Mouse (Mus musculus): ENCODE data around the gene Itpr1.

Gene Itpr1

GRCm38 (mm10) chr6:108504717-108505116 is 291.8 kb downstream of the Itpr1 start:
- no peak for DNase-seq (ENCODE audit: low read depth in 2 of 2, low spot score in 2 of 2)

DNA sequence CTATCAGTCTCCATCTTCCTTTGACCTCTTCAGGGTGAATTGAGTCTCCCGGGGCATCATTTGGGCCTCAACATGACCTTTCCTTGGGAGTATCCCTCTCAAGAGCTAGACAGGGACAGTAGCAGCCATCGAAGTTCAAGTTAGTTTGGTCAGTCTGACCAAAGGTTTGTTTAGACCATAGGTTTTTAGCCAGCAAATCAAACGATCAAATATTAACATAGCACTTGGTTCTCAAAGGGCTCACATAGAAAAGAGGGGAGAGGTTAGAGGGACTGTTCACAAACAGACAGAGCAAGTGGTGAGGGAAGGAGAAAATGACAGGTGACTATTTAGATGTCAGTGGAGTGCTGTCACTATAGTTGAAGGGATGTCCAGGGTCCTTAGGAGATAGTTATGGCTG is 293.3 kb downstream of the Itpr1 start:
- no peak for DNase-seq (ENCODE audit: low read depth in 2 of 2, low spot score in 2 of 2)

DNA sequence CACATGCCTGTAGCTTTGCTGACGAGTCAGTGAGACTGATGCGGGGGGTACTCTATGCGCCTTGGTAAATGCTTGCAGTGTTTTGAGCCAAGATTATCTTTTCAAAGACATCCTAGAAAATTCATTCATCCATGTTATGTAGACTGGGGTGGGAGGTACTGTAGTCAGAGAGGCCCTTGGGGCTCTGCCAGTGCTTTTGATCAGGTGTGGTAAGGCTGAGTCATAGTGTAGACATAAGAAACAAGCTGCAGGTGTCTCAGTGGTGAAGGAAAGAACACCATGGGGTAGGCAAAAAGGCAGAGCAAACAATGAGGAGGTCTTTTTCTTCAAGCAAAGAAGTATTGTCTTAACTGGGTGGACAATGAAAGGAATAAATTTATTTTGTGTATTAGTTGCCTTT is 294.4 kb downstream of the Itpr1 start:
- no peak for DNase-seq (ENCODE audit: low read depth in 2 of 2, low spot score in 2 of 2)

DNA sequence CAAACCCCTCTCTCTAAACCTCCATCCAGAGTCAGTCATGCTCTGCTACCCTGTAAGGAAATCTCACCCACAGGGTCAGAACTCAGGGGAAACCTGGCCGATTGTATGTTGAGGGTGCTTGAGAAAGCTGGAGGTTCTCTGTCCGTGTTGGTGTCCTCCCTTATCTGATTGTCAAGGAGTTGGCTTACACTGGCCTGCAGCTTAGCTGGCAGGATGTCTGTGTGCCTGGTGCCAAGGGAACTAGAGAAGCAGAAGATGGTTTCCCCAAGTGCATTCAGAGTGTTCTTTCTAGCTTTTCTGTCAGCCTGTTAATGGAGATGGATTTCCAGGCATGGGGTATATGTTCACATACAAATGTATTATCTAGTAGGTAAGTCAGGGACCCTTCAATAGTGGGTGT is 296.4 kb downstream of the Itpr1 start:
- no peak for DNase-seq (ENCODE audit: low read depth in 2 of 2, low spot score in 2 of 2)

DNA sequence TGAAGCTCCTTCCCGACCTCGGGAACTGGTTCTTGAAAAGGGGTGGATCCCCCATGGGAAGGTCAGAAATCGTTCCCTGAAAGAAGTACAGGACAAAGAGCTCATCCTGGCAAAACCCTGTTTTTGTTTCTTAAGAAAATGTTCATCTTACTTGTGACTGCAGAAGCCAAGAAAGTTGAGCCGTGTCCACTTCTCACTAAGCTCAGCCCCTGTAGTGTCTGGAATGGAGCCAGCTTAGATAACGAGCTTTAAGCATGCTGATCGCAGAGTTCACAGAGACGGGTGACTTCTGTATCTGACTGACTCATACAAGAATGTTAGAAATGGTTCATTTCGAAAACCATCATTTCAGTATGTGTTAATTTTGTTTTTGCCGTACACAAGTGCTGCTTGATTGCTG is 297.2 kb downstream of the Itpr1 start:
- DNase-seq (ENCODE audit: low read depth in 2 of 2, low spot score in 2 of 2), result no peak

DNA sequence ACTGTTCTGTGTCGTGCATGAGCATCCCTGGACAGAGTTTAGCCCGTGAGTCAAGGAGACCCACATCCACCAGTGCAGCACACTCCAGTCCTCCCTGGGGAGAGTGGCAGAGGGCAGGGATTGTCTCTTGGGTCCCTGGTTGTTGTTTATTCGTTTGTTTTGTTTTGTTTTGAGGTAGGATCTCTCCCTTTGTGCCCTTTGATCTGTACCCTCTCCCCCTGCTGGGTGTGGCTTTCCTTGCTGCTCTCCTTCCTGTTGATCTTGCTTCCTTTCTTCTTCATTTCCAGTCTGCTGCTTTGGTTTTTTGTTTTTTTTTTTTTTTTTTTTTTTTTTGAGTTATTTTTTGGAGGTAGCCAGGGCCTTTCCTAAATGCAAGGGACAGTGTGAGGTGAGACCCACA is 299.2 kb downstream of the Itpr1 start:
- DNase-seq (ENCODE audit: low read depth in 2 of 2, low spot score in 2 of 2), result no peak

- no peak for DNase-seq (ENCODE audit: low read depth in 2 of 2, low spot score in 2 of 2)
Observed at GRCm38 (mm10) chr6:108512994-108513393, 300.1 kb downstream of the Itpr1 start.

GRCm38 (mm10) chr6:108516248-108516647 is 303.4 kb downstream of the Itpr1 start:
- no peak for DNase-seq (ENCODE audit: low read depth in 2 of 2, low spot score in 2 of 2)

DNA sequence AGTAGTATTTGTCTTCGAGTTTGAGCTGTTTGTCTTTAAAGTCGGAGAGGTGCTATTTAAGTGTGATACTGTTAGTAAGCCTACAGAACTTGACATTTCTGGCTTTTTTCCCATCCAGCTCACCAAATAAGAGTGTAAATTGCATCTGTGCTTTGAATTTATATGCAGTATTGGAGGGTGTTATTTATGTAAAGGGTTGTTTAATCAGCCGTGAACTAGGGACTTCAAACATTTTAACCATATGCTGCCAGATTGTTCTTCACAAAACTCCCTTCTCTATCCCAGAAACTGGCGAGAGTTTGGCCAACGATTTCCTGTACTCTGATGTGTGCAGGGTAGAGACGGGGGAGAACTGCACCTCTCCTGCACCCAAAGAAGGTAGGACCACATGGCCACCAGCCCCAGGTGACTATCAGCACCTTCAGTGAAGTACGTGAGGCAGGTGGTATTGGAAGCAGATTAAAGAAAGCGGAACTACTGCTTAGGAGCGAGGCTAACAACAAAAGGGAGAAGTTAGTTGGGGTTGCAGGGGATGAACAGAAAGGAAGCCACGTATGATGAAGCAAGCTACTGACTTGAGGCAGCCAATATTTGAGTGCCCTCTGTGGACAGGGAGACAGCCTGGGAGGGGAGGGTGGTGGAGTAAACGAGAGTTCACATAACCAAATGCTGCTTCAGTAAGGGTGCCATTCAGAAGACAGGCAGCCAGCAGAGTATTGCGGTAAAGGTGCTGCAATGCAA is 304.5 kb downstream of the Itpr1 start:
- DNase-seq (ENCODE audit: low read depth in 2 of 2, low spot score in 2 of 2), result no peak

DNA sequence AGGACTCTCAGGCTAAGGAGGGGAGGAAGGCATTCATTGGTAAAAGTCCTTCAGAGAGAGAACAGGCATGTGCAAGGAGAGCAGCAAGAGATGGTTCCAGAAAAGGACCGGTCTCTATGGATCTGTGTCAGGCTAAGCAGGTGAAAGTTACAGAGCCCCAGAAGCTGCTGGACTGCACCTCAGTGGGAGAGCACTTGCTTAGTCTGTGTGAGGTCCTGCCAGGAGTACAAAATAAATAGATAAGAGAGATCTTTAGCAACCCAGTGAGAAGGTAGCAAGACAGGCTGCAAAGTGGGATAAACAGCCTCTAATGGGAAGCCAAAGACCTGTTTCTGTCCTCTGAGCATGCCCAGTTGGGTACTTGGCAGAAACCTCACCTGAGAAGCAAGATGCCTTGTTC is 305.1 kb downstream of the Itpr1 start:
- DNase-seq (ENCODE audit: low read depth in 2 of 2, low spot score in 2 of 2), result no peak

- DNase-seq (ENCODE audit: low read depth in 2 of 2, low spot score in 2 of 2), result no peak
Observed at GRCm38 (mm10) chr6:108518552-108518951, 305.7 kb downstream of the Itpr1 start.

- DNase-seq (ENCODE audit: low read depth in 2 of 2, low spot score in 2 of 2), result no peak
Observed at GRCm38 (mm10) chr6:108519327-108519726, 306.4 kb downstream of the Itpr1 start.

- peak in 1 of 2 experiments; percentile 24 for DNase-seq (ENCODE audit: low read depth in 2 of 2, low spot score in 2 of 2)
Observed at GRCm38 (mm10) chr6:108523956-108524616, 311.2 kb downstream of the Itpr1 start.

GRCm38 (mm10) chr6:108524617-108525010 is 311.7 kb downstream of the Itpr1 start:
- no peak for DNase-seq (ENCODE audit: low read depth in 2 of 2, low spot score in 2 of 2)

DNA sequence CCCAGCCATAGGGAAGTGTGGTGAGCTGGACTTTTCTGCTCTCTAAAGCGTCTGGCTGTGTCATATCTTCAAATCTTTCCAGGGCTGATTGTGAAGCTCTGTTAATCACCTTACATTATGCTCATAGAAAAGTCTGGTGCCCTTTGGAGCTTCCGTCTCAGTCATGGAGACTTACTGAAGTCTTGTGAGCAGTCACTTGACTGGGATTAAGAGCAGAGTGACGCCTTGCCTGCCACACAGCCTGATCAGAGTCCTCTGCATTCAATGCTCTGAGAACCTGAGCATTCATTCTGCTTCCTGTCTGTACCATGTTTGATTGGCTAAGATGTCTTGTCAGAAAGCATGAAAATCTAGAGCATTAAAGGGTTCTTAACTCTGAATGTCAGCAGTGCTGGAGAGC is 314.7 kb downstream of the Itpr1 start:
- no peak for DNase-seq (ENCODE audit: low read depth in 2 of 2, low spot score in 2 of 2)

DNA sequence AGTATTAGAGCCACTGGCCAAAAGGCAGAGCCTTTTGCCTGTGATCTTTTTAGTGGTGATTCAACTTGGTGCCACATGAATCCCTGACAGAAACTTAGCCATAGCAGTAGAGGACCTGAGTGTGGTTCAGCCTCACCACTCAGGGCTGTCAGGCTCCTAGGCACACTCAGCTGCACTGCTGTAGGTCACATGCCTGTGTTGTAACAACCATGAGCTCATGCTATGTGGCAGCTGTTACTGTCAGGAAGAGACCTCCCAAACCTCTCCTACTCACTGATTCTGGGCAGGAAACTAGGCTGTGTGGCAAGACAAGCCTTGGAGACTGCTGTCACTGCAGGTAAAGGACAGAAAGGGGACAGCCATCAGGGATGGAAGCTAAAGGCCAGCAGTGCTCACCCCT is 315.1 kb downstream of the Itpr1 start:
- no peak for DNase-seq (ENCODE audit: low read depth in 2 of 2, low spot score in 2 of 2)

DNA sequence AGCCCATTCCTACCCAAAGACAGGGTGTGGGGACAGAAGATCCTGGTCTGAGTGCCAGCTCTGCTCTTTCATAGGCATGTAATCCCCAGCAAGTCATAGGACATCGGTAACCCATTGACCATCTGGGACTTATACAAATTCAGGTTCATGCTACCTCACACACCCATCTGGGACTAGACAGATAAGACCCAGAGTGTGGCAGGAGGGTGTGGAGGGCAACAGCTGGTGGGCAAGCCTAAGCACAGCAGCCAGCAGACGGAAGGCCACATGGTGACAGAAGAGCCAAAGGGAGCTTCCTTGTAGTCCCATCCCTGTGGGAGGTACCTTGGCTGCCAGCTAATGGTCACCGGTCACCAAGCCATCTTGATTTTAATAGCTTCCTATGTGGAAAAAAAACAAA is 316.3 kb downstream of the Itpr1 start:
- no peak for DNase-seq (ENCODE audit: low read depth in 2 of 2, low spot score in 2 of 2)

- no peak for DNase-seq (ENCODE audit: low read depth in 2 of 2, low spot score in 2 of 2)
Observed at GRCm38 (mm10) chr6:108530781-108531323, 318.0 kb downstream of the Itpr1 start.

DNA sequence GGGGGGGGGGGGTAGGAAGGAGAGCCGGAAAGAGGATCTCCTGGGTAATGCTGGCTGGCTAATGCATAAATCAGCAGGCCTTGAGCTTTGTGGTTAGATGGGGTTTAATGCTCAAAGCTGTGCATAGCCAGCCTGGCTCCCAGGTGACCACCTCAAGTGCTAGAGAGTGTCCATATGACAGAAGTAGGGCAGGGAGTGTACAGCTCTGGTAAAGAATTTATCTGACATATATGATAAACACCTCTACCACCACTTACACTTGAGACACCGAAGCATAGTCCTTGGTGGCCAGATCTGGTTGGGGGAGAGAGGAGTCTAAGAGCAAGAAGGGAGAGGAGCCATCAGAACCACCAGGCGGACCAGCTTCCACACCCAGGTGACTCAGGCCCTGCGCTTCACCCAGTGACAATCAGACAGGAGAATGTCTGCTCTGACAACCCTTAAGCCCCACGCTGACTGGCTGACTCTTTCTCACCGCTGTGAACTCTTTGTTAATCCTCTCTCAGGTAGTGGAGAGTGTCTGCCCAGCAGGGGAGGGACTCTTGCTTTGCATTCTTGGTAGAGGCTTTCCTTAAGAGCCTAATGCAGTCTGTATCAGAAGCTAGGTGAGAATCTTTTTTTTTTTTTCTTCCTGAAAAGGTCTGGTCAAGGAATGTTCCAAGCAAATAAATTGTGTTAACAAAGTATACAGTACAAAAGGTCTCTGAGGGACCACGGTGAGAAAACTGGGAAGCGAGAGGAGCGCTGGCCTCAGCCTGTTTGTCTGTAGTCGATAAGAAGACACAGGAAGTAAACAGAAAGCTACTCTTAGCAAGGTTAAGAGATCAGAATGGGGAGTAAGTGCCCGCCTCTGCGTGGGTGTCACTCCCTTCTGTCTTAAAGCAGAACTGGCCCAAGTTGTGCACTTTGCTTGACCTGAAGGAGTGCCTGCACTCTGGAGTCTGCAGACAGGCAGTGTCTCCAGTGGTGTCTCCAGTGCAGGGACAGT is 318.7 kb downstream of the Itpr1 start:
- DNase-seq (ENCODE audit: low read depth in 2 of 2, low spot score in 2 of 2), result no peak

DNA sequence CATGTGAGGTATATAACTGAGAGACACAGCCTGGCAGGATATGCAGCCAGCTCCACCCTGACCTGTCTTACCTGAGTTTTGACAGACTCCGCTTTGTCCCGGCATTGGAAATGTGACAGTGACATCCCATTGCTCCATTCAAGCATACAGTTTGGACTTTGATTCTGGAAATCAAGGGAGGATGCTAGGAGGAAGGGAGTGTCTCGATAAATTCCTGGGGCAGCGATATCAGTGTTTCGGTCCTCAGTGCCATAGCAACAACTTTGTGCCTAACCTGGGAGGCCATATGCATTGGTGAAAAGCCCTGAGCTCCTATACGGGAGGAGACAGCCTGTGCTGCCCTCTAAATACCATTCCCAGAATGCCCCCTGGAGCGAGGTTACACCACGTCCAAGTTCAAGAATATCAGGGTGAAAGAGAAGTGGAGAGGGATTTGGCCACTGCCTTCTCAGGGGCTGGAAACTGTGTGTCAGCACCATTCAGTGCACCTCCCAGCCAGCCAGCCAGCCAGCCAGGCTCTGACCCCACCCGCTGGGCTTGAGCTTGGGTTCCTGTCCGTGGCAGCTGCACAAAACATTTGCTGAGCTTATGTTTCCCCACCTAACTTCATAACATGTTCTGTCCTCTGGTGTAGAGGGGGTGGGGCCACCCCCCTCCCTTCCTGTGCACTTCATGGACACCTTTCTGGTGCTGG is 319.7 kb downstream of the Itpr1 start:
- no peak for DNase-seq (ENCODE audit: low read depth in 2 of 2, low spot score in 2 of 2)

- DNase-seq (ENCODE audit: low read depth in 2 of 2, low spot score in 2 of 2), result no peak
Observed at GRCm38 (mm10) chr6:108534139-108534538, 321.2 kb downstream of the Itpr1 start.

Measured in CD8-positive naive resting alpha-beta T cell, adult 2 months (primary cell).